Mouse (Mus musculus) testis, adult 10 weeks (tissue): ENCODE results near the gene Ccdc97. TPM values are rescaled to one million over a fixed set of nuclear protein-coding genes. Genes with fewer than 3 reads are reported as not detected.

ENCODE experiments used
- polyA plus RNA-seq: library from polyadenylated mRNA; stranded (reverse); fragments of 350-450 nt; fragmentation: Illumina TruSeq; extraction: RNeasy Lipid Tissue Mini Kit (QIAGEN cat#74804); gene quantifications from one replicate; pipeline ENCODE4 v1.2.3, GENCODE M21; 2014; ENCODE audit warnings: low read depth, low replicate concordance

Gene Ccdc97
- 4.0 TPM for polyA plus RNA-seq

GRCm38 (mm10) chr7:25718788-25719417 lies at the start of gene Ccdc97:
Ccdc97 (minus strand) TSS chr7:25719088.

GRCm38 (mm10) chr7:25754738-25755467 lies 36.0 kb upstream of the Ccdc97 start, which contains the start of gene Hnrnpul1:
Hnrnpul1 (minus strand) TSS chr7:25754757.

DNA sequence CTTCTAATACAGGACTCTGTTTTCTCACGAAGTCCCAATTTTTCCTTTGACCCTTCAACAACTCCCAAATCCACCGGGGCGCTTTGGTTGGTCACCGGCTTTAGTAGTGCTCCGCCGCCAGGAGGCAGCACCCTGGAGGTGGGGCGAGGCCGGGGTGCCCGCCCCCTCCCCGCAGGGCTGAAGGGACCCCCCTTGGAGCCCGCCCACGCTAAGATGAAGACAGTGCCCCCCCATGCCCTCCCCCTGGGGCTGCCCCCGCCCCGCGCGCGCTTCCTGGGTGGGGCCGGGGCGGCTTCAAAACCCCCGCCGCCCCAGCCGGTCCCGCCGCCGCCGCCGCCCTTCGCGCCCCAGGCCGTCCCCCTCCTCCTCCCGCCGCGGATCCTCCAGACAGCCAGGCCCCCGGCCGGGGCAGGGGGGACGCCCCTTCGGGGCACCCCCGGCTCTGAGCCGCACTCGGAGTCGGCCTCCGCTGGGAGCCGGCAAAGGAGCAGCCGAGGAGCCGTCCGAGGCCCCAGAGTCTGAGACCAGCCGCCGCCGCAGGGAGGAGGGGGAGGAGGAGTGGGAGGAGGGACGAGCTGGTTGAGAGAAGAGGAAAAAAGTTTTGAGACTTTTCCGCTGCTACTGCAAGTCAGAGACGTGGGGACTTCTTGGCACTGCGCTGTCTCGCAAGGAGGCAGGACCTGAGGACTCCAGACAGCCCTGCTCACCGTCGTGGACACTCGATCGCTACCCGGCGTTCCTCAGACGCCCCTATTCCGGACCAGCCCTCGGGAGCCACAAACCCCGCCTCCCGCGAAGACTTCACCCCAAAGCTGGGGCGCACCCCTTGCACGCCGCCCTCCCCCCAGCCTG lies 32.0 kb downstream of the Ccdc97 start, which contains the start of gene Tgfb1:
Tgfb1 (plus strand) TSS at position 323 of the 852 bp plus-strand sequence.

DNA sequence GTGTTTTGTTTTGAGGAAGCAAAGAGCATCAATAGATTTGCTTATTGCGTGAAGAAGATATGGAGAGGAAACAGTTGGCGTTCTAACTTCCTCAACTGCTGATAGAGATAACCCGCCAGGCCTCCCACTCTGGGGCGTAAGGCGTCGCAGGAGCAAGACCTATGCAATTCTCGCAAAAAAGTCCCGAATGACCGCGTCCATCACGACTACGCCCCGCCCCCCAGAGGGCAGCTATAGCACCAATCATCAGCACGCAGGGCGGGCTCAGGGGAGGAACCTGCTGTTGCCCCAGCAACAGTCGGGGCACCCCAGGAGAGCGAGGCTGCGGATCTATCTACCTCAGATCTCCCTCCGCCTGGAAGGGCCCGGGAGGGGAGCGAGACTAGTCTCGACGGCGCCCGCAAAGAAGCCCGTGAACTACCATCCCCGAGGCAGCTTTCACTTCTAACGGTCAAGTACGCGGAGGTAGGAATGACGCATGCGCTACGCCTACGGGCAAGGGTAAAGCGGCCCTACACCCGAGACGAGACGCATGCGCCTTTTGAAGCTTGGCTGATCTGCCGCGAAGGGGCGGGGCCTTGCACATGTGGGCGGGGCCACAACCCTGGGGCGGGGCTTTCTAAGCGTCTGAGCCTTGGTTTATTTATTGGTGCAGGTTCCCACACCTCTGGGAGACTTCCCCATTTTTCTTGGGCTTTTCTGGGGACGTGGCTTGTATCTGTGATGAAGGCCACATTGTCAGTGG lies 38.2 kb downstream of the Ccdc97 start, which contains the start of gene B9d2:
B9d2 (plus strand) TSS at position 267 of the 745 bp plus-strand sequence.

DNA sequence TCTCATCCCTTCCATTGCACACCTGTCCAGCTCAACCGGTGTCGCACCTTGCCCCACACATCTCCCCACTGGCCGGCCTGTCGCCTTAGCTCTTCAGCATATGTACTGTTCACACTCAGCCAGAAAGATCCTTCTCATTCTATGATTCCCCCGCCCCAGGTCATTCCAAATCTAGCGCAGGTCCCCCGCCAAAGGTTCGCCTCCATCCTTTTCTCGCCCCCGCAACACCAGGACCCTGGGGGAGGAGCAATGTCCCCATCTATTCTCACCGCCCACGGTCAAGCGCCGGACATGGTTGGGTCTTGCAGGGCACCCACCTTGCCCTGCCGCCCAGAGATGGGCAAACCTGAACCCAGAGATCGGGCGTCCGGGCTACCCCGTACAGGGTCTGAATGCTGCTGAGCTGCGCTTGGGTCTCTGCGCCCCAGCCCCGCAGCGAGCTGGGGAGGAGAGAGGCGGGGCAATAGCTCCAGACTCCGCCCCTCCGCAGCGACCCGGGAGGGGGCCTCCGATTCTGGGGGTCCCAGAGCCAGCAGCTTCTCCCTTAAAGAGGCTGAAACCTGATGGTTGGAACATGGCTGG lies 44.1 kb downstream of the Ccdc97 start, which contains the start of gene Tmem91:
Tmem91 (minus strand) TSS at position 448 of the 582 bp plus-strand sequence.

Other genes with a start within 250 kb of the Ccdc97 start
- 0.53 TPM for gene Ceacam1, start 241.5 kb downstream of the Ccdc97 start, polyA plus RNA-seq
- gene Ceacam2, start 179.2 kb downstream of the Ccdc97 start, polyA plus RNA-seq, result 39.4 TPM
- gene Erich4, start 103.2 kb downstream of the Ccdc97 start, polyA plus RNA-seq, result not detected
- 19.2 TPM for gene Dmac2, start 99.7 kb downstream of the Ccdc97 start, polyA plus RNA-seq
- gene B3gnt8, start 92.4 kb downstream of the Ccdc97 start, polyA plus RNA-seq, result not detected
- gene Bckdha, start 60.1 kb downstream of the Ccdc97 start, polyA plus RNA-seq, result 0.56 TPM
- 16.7 TPM for gene Exosc5, start 59.9 kb downstream of the Ccdc97 start, polyA plus RNA-seq
- gene Tmem91, start 43.9 kb downstream of the Ccdc97 start, polyA plus RNA-seq, result 0.13 TPM
- gene B9d2, start 38.3 kb downstream of the Ccdc97 start, polyA plus RNA-seq, result 0.28 TPM
- gene Tgfb1, start 32.1 kb downstream of the Ccdc97 start, polyA plus RNA-seq, result 1.9 TPM
- gene Hnrnpul1, start 35.7 kb upstream of the Ccdc97 start, polyA plus RNA-seq, result 85.6 TPM
- gene Axl, start 69.6 kb upstream of the Ccdc97 start, polyA plus RNA-seq, result 16.5 TPM
- 0.38 TPM for gene Cyp2s1, start 97.8 kb upstream of the Ccdc97 start, polyA plus RNA-seq
- gene Cyp2b10, start 178.5 kb upstream of the Ccdc97 start, polyA plus RNA-seq, result not detected